Mouse (Mus musculus) lung, embryonic 14.5 days (tissue): ENCODE data around the gene Dmbx1. TPM values are rescaled to one million over a fixed set of nuclear protein-coding genes. Genes with fewer than 3 reads are reported as not detected.

Source experiments
- ATAC-seq: fragments of 200-750 bp; cut with Nextera tagmentation; 2 replicates; pipeline ENCODE4 v1.8.0; 2017; ENCODE audit warnings: mild to moderate bottlenecking, moderate TSS enrichment, moderate library complexity; ENCODE audit not compliant: insufficient read depth
- DNase-seq: peaks from one replicate; pipeline ENCODE4 v3.0.0-alpha.2; 2015
- H3K27ac ChIP-seq: fragments of 300-500 bp; sonication (generic); 2 replicates; pipeline ENCODE4 v1.5.1; 2014; ENCODE audit warnings: low read depth, mild to moderate bottlenecking, moderate library complexity
- H3K27me3 ChIP-seq: fragments of 300-500 bp; sonication (generic); 2 replicates; pipeline ENCODE4 v1.6.1; 2014; ENCODE audit warnings: low read length, control low read depth; ENCODE audit not compliant: insufficient read depth
- H3K36me3 ChIP-seq: fragments of 300-500 bp; sonication (generic); 2 replicates; pipeline ENCODE4 v1.6.1; 2014; ENCODE audit warnings: control low read depth; ENCODE audit not compliant: insufficient read depth
- H3K4me1 ChIP-seq: fragments of 300-500 bp; sonication (generic); 2 replicates; pipeline ENCODE4 v1.6.1; 2014; ENCODE audit warnings: antibody characterized with exemption, control low read depth; ENCODE audit not compliant: insufficient read depth
- H3K4me2 ChIP-seq: fragments of 300-500 bp; sonication (generic); 2 replicates; pipeline ENCODE4 v1.6.1; 2014; ENCODE audit warnings: mild to moderate bottlenecking
- H3K4me3 ChIP-seq: fragments of 300-500 bp; sonication (generic); 2 replicates; pipeline ENCODE4 v1.5.1; 2014; ENCODE audit warnings: low read depth, low read length
- H3K9ac ChIP-seq: fragments of 300-500 bp; sonication (generic); 2 replicates; pipeline ENCODE4 v1.6.1; 2014
- H3K9me3 ChIP-seq: fragments of 300-500 bp; sonication (generic); 2 replicates; pipeline ENCODE4 v1.6.1; 2016; ENCODE audit warnings: low read depth, low read length, control low read depth
- CTCF ChIP-seq: IDR thresholded peaks from 2 replicates; pipeline ENCODE4 v1.5.1; 2016; ENCODE audit warnings: antibody characterized with exemption, low read depth
- WGBS: fragments of 180-500 bp; shearing (Covaris S2); extraction: QIAGEN DNeasy Blood & Tissue Kit; methylation state at CpG from one replicate; pipeline ENCODE4 v1.1.7; 2014; 5-methylcytosine and 5-hydroxymethylcytosine counted together
- polyA plus RNA-seq: library from polyadenylated mRNA; unstranded; fragments of >200 nt; fragmentation: Nextera tagmentation; extraction: Ambion mirVana; gene quantifications from 2 replicates; pipeline ENCODE4 v1.2.1, GENCODE M21; 2014

The Dmbx1 gene
- not detected in 2 replicates for polyA plus RNA-seq

- ATAC-seq (peak; percentile 57; the same call in 1 of the 2 replicates), DNase-seq (peak; percentile 72)
- no peak for TF ChIP-seq CTCF
Observed at GRCm38 (mm10) chr4:115939295-115940102, at the start of gene Dmbx1. Gene Dmbx1 (minus strand): TSS chr4:115939926.

GRCm38 (mm10) chr4:115989382-115989781, 49.7 kb upstream of the Dmbx1 start:
- H3K4me2 ChIP-seq, result no peak overlapping the region
- no peaks in the 10 kb centered on the region for H3K36me3 ChIP-seq
- DNase-seq (no peak), ATAC-seq (no peak)
- no peak overlapping the region for H3K9ac ChIP-seq
- TF ChIP-seq CTCF, result no peak
- WGBS, result 69% methylated on average over 7 of the region's 7 CpGs
- H3K4me1 ChIP-seq, result no peaks in the 10 kb centered on the region
- H3K27ac ChIP-seq, result no peak overlapping the region
- no peaks in the 10 kb centered on the region for H3K9me3 ChIP-seq
- no peak overlapping the region for H3K4me3 ChIP-seq
- H3K27me3 ChIP-seq, result no peaks in the 10 kb centered on the region

More at GRCm38 (mm10) chr4:115939295-115940102, at the start of gene Dmbx1:
- Histone ChIP-seq H3K27me3 (peaks cover 100% of the 10 kb centered on the region), H3K4me3 (peak within 1 kb of the TSS; percentile 33), H3K36me3 (no peaks in the 10 kb centered on the region), H3K9ac (0 out of 2 replicates have a peak within 1 kb of the TSS, but pooled peaks have one; percentile 9), H3K4me2 (peak within 1 kb of the TSS; percentile 63), H3K27ac (no peak within 1 kb of the TSS), H3K9me3 (no peaks in the 10 kb centered on the region), H3K4me1 (no peaks in the 10 kb centered on the region)
- 1% methylated on average over 71 of the region's 71 CpGs for WGBS

- TF ChIP-seq CTCF, result no peak
- Histone ChIP-seq H3K27ac (no peak overlapping the region), H3K9me3 (no peaks in the 10 kb centered on the region), H3K4me2 (no peak overlapping the region), H3K27me3 (no peaks in the 10 kb centered on the region), H3K4me3 (no peak overlapping the region), H3K9ac (no peak overlapping the region), H3K36me3 (no peaks in the 10 kb centered on the region), H3K4me1 (no peaks in the 10 kb centered on the region)
- no peak for DNase-seq
- no peak for ATAC-seq
- 69% methylated on average over 5 of the region's 5 CpGs for WGBS
Observed at GRCm38 (mm10) chr4:115987858-115988530, 48.3 kb upstream of the Dmbx1 start.

- Histone ChIP-seq H3K27ac (no peak overlapping the region), H3K36me3 (no peaks in the 10 kb centered on the region), H3K4me2 (no peak overlapping the region), H3K9ac (no peak overlapping the region), H3K4me3 (no peak overlapping the region), H3K4me1 (no peaks in the 10 kb centered on the region), H3K9me3 (no peaks in the 10 kb centered on the region), H3K27me3 (no peaks in the 10 kb centered on the region)
- TF ChIP-seq CTCF, result no peak
- DNase-seq, result peak; percentile 27
- ATAC-seq, result peak; percentile 50; the same call in 1 of the 2 replicates
- WGBS, result 61% methylated on average over 1 of the region's 1 CpGs
Observed at GRCm38 (mm10) chr4:115987436-115987835, 47.7 kb upstream of the Dmbx1 start.

- H3K4me1 ChIP-seq, result no peaks in the 10 kb centered on the region
- H3K9ac ChIP-seq, result no peak overlapping the region
- 34% methylated on average over 8 of the region's 8 CpGs for WGBS
- no peaks in the 10 kb centered on the region for H3K9me3 ChIP-seq
- TF ChIP-seq CTCF, result peak; percentile 41; the same call in 1 of the 2 replicates
- H3K27ac ChIP-seq, result no peak overlapping the region
- H3K4me3 ChIP-seq, result no peak overlapping the region
- H3K36me3 ChIP-seq, result no peaks in the 10 kb centered on the region
- ATAC-seq, result no peak
- DNase-seq, result peak; percentile 49
- H3K4me2 ChIP-seq, result no peak overlapping the region
- H3K27me3 ChIP-seq, result peaks cover 13% of the 10 kb centered on the region
Observed at GRCm38 (mm10) chr4:115984967-115985366, 45.2 kb upstream of the Dmbx1 start.

GRCm38 (mm10) chr4:115984111-115984510, 44.4 kb upstream of the Dmbx1 start:
- WGBS, result 2% methylated on average over 13 of the region's 13 CpGs
- no peak overlapping the region for H3K4me3 ChIP-seq
- H3K4me2 ChIP-seq, result 0 out of 2 replicates have a peak overlapping the region, but pooled peaks have one; percentile 4
- no peaks in the 10 kb centered on the region for H3K36me3 ChIP-seq
- TF ChIP-seq CTCF, result peak; percentile 88
- DNase-seq (peak; percentile 96), ATAC-seq (peak; percentile 62)
- H3K9me3 ChIP-seq, result no peaks in the 10 kb centered on the region
- peaks cover 21% of the 10 kb centered on the region for H3K27me3 ChIP-seq
- no peaks in the 10 kb centered on the region for H3K4me1 ChIP-seq
- H3K27ac ChIP-seq, result no peak overlapping the region
- no peak overlapping the region for H3K9ac ChIP-seq

GRCm38 (mm10) chr4:115980676-115981075, 41.0 kb upstream of the Dmbx1 start:
- WGBS, result under 1% methylated on average over 8 of the region's 8 CpGs
- Histone ChIP-seq H3K4me3 (no peak overlapping the region), H3K27me3 (peaks cover 53% of the 10 kb centered on the region), H3K4me2 (no peak overlapping the region), H3K4me1 (no peaks in the 10 kb centered on the region), H3K9ac (no peak overlapping the region), H3K27ac (no peak overlapping the region), H3K9me3 (no peaks in the 10 kb centered on the region), H3K36me3 (no peaks in the 10 kb centered on the region)
- peak; percentile 91 for TF ChIP-seq CTCF
- ATAC-seq, result peak; percentile 59; the same call in 1 of the 2 replicates
- peak; percentile 92 for DNase-seq
